Mouse (Mus musculus) embryo, embryonic 10 days (tissue): ENCODE data around the gene Fam222a.

Experiments used
- DNase-seq: peaks from one replicate; pipeline ENCODE4 v3.0.0-alpha.2; 2015; ENCODE audit warnings: low spot score

The Fam222a gene

DNA sequence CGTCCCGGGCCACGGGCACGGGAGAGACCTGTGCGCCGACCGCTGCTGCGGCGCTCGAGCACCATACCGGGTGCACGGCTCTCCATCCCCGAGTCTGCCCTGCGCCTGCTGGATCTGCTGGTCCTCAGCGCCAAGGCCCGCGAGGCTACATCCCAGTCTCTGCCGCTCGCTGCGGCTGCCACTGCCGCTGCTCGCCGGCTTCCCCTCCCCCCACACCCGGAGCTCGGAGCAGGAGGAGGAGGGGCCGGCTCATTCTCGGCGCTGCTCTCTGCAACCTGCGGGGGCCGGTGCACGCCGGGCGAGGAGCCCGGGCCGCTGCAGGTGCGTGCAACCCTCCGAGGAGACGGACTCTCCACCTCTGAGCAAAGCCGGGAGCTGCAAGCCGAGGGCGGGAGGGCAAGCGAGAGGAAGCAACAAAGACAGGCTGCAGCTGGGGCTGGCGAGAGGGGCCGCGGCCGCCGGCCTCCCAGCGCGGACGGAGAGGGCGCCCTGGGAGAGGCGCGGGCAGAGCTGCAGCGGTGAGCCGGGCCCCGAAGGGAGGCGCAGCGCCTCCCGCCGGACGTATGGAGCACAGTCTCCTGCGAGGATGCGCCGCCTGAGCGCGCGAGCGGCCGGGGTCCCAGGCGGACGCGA lies at the start of gene Fam222a:
Fam222a (plus strand) TSS at position 452 of the 633 bp plus-strand sequence.
- DNase-seq: peak; percentile 85

DNA sequence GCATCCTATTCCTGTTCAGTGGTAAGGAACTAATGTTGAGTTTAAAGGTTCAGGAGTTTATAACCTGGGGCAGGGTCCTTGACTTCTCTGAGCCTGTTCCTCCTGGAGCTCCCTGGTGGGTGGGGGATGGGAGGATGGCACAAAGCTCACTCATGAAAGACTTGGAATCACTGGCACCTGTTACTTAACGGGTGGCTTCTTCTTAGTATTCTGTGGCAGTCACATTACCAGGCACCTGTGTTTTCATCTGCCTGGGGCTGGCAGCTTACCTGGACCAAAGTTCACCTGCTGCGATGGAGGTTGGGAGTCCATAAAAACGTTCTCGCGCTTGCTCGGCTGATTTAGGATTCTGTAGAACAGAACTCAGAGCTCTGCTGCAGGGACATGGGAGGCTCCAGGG lies 39.5 kb upstream of the Fam222a start:
- no peak for DNase-seq

DNA sequence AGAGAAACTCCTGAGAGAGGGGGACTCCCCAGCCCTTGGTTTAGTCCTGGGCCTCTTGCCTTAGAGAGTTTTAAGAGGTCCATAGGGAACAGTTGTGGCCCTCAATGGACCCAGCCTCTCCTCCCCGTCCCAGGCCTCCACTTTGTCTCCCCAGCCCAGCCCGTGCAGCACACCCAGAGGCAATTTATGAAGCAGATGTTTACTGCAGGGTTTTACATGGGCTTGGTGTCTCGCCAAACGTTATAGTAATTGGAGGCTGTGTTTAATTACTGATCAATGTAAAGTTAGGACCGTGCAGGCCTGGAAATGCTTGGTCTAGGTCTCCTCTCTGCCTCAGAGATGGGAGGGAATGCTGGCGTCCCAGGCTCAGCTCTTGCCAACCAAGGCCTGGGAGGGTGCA lies 37.5 kb upstream of the Fam222a start:
- DNase-seq: no peak

DNA sequence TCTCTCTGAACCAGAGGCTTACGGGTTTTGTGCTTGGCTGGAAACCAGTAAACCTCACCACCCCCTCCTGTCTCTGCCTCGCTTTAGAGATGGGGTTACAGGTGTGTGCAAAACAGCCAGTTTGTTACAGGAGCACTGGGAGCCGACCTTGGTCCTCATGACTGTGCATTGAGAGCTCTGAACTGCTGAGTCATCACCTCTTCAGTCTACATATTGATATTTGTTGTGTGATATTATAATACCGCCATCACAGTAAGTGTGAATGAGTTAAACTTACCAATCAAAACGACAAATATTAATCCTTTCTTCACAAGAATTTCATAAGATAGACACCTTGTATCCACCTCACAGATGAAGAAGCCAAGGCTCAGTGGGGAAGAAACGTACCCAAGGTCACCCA lies 35.8 kb upstream of the Fam222a start:
- no peak for DNase-seq

DNA sequence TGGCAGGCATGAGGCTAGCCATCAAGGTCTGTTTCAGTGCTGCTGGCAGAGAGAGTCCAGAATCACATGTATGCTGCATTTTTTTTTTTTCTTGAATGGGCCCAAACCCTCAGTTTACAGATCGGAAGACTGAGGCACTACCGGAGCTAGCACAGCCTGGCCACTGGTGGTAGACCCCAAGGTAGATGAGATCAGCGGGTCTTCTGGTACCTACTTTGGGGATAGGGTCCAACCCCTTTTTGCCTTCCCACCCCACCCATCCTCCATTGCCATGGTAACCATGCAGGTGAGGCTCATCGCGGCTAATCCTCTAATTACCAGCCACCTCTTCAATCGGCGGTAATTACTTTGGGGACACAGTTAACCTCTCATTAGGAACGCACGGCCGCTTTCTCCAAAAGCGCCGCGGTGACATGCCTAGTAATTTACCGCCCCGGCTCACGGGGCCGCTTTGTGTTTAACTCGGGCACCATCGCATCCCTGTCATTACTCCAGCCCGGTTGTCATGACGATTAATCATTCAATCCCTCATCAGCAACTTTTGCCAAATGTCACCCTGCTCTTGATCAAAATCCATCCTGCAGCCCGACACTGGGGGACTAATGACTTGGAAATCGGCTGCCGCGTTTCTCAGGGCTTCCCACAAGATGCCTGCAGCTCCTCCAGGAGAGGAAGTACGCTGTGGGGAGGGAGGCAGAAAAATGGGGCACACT lies 30.4 kb upstream of the Fam222a start:
- DNase-seq: peak; percentile 71

DNA sequence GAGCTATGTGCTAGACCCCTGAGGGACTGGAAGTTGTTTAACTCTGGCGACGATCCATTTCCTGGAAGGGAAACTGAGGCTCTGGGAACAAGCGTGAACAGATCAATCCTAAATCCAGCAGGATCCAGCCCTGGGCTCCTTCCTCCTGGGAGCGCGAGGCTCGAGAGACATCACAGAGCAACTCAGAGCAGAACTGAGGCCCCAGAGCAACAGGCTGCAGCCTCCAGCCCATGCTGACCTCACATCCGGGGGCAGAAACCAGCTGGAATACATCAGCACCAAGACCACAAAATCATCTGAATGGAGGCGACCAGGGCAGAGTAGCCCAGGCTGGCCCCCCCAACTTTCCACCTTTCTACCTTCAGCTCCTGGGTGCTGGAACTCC lies 29.8 kb upstream of the Fam222a start:
- DNase-seq: peak; percentile 54

DNA sequence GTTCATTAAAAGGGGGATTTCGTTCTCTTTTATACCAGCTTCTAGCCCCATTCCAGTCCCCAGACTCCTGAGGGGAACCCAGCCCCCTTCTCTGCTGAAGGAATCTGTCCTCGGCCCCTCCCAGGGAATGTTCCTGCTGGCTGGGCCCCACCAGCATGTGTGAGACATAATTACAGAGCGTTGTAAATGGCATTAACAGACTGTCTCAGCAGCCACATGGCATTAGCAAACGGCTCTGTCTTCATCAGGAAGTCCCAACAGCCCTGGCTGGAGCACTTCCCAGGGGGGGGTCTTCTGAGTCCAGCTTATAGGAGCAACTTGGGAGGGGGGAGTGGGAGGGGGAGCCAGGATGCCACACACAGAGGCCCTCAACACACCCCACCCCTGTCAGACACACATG lies 29.1 kb upstream of the Fam222a start:
- DNase-seq: peak; percentile 48

DNA sequence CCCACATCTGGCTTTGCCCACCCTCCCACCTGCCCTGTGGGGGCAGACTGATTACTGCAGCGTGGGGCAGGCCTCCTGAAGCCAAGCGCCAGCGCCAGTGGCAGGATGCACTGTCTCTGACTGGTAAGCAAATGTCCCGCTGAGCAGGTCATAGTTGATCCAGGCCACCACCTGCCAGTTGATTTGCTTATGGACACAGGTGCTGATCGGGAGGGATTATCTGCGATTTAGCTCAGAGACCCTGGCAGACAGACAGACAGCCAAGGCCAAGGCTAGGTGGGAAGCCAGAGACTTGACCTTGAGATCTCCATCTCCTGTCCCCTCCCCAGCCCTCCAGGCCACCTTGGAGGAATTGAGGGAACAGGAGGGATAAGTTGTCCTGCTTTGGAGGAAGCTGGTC lies 28.1 kb upstream of the Fam222a start:
- no peak for DNase-seq

DNA sequence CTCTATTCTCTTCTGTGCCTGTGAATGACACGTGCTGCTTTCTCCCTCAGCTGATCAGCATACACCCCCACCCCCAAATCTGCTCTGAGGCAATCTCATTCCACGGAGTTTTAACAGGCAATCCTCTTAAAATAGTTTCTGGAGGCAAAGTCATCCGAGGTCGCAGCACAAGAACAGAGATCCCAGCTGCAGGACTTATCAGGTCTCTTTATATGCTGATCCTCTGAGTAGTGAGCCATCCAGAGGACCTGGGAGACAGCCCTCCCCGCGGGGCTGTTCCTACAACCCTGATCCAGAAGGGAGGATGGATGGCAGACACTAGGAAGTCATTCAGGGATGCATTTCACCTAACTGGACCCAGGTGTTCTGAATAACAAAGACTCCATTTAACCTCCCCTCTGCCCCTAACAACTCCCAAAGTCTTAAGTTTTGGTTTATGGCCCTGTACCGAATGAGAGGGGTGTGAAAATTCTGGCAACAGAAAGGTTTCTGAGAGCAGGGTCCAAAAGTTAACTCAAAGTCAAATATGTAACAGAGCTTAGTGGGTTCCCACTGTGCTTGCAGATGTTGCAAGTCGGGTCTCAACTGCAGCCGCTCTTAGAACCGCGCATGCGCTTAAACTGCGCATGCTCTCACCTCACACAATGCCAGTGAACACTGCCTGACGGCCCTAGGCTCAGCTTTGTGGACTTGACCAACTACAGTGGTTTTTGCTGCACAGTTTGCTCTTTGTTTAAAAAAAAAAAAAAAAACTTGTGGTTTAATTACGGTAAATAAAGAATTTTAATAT lies 26.0 kb upstream of the Fam222a start:
- DNase-seq: peak; percentile 66

DNA sequence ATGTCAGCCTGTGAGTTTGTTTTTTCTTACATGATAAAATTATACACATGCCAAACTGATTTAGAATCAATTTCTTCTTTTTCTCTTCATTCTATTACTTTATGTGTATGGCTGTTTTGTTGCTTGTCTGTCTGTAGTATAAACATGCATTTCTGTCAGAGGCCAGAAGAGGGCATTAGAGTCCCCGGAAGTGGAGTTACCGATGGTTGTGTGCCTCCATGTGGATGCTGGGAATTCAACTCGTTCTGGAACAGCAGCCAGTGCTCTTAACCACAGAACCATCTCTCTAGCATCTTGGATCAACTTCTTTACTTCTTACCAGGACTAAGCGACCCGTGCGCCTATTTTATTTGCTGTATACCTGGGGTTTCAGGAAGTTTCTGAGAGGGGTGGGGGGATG lies 24.2 kb upstream of the Fam222a start:
- DNase-seq: no peak

DNA sequence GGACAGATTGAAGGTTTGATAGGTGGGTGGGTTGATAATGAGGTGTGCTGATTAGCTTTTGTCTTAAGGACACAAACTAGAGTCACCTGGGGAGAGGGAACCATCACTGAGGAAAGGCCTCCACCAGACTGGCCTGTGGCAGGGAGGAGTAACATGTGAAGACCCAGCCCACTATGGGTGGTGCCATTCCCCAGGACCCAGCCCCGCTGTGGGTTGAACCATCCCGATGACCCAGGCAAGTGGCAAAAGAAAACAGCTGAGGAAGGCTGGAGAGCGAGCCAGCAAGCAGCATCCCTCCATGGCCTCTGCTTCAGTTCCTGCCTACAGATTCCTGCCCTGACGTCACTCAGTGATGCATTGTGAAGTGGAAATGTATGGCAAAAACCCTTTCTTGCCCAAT lies 23.6 kb upstream of the Fam222a start:
- DNase-seq: no peak

DNA sequence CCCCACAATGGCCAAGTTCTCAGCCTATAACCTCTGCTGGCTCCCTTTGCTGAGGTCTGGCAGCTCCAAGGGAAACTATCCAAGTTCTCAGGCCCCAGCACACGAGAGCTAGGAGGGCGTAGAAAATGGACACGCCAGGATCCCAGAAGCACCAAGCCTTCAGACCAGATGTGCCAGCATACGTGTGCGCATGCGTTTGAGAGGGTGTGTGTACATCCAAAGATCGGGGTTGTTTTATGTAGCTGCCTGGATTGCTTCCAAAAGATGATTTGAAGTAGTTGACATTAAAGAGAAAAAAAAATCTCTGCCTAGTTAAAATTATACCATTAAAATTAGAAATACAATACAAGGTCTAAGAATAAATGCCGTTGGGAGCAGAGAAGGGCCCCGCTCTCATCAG lies 22.7 kb upstream of the Fam222a start:
- DNase-seq: no peak

DNA sequence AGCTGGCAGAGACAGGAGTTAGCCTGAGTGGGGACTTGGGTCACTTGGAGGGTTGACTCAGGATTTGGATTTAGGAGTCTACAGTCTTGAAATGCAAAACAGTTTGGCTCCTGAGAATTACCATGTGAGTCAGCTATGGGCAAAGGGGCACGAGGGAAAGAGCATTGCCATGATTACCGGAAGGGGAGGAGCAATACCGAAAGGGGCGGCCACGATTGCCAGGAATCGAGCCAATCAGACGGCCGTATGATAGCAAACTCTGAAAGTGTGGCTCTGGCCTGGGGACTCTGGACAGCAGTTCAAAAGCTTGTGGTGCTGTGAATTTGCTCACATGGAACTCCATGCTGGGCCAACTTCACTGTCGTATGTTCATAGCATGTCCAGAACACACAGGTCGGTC lies 18.8 kb upstream of the Fam222a start:
- DNase-seq: no peak

DNA sequence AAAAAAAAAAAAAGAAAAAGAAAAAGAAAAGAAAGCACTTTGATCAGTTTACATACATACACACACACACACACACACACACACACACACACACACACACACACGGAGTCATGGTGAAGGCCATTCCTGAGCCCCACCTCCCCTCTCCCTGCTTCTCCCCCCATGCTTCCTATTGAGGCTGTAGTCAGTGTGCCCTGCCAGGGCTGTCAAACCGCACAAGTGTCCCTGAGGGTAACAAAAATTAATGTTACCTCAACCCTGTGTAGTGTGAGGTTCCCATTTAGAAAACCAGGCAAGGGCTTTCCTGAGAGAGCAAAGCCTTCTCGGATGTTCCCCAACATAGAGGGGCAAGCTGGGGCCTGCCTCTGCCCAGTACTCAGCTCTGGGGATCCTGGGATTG lies 18.0 kb upstream of the Fam222a start:
- DNase-seq: no peak

DNA sequence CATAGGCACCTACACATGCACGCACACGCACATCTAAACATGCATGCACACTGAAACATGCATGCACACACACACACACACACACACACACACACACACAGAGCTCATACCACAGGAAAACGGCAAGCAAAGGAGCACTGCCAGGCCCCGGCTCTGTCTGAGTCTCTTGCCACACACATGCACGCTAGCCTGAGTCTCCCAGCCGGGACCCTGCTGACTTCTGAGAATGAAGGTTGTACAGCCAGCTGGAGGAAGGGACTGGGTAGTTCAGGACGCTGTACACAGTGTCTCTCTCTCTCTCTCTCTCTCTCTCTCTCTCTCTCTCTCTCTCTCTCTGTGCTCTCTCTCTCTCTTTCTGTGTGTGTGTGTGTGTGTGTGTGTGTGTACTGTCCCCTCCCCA lies 17.4 kb upstream of the Fam222a start:
- no peak for DNase-seq

DNA sequence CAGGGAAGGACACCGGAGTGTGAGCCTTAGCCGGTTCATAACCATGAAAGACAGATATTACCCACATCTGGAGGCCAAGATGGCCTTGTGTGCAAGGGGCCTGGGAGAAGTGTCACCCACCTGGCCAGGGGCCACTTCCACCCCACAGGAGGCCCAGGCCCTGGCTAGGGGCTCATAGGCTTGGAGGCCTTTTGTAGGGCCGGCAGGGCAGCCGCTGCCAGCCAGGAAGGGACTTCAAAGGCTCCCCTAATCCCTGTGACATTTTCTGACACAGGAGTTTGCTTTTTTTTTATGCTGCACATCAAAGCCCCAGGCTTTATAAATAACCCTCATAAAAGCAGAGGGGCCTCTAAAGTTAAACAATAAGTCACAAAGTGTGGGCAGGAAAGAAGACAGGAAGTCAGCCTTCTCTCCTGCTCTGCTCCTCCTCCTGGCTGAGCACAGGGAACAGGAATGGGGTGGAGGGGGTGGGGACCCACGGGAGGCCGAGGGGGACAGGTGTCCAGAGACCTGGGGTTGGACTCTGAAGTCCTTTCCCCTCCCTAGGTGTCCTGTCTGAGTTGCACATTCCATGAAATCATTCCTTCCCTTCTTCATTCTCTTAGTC lies 16.8 kb upstream of the Fam222a start:
- DNase-seq: peak; percentile 35

DNA sequence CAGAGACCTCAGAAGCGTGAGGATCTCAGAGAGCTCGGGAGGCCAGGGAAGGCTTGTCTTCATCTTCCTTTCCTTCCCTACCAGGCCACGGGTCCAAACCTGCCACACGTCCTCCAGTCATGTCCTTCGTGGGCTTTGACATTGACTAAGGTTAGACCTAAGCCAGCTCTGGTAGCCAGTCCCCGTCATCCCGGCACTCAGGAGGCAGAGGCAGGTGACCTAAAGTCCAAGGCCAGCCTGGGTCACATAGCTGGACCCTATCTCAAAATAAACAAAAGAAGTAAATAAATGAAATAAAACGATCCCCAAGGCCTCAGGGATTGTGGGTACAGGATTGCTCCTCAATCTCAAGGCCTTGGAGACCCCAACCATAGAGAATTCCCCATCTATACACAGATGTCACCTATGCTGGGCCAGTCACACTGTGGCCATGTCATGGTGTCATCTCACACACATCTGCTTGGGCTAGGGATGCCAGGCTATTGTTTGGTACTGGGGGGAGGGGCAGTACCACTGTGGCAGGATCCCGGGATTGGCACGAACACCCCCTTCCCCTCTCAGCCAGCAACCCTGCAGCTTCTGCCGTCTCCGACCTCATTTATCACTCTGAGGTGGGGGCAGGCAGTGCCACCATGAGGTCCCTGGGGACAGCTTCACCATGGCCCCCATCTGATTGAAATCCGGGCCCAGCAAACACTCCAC lies 15.2 kb upstream of the Fam222a start:
- no peak for DNase-seq

DNA sequence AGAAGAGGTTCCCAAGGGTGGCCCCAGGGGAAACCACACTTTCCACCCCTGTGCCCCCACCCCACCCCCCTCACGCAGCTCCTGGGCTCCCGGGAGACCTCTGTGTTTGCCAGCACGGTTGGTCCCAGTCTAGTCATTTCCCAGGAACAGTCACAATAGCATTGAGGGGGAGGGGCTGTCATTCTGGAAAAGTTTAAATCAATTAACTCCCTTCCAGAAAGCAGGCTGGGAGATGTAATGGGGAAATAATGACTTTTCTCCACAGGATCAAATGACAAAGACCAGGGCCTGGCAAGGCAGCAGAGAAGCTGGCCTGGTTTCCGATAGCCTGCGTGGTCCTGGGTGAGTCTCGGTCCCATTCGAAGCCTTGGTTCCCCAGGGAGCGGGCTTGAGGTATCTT lies 14.1 kb upstream of the Fam222a start:
- peak; percentile 38 for DNase-seq

DNA sequence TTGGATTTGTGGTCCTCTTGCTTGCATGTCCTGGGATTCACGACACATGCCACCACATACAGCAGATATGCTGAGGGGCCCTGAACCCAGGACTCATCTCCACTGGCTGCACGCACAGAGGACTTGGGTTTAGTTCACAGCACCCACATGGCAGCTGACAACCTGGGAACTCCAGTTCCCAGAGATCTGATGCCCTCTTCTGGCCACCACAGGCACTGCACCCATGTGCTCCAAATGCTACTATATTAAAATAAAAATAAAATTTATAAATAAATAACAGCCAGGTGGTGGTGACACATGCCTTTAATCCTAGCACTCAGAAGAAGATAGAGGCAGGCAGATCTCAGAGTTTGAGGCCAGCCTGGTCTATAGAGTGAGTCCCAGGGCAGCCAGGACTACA lies 12.4 kb upstream of the Fam222a start:
- DNase-seq: no peak

DNA sequence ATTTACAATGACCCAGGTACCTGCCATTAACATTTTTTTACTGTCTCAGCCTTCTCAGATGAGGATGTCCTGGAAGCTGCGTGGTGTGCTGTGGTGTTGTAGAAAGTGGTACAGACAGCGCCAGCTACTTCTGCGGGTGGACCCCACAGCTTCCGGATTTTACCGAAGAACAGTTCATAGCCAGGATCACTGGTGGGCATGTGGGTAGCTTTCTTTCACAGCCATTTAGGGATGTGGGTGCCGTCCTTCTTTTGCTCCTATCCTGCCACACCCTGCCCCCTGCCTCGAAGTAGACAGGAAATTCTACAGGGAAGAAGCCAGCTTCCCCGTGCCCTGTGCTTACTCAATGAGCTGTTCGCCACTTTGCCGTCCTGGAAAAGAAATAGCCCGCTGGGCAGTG lies 11.7 kb upstream of the Fam222a start:
- no peak for DNase-seq

DNA sequence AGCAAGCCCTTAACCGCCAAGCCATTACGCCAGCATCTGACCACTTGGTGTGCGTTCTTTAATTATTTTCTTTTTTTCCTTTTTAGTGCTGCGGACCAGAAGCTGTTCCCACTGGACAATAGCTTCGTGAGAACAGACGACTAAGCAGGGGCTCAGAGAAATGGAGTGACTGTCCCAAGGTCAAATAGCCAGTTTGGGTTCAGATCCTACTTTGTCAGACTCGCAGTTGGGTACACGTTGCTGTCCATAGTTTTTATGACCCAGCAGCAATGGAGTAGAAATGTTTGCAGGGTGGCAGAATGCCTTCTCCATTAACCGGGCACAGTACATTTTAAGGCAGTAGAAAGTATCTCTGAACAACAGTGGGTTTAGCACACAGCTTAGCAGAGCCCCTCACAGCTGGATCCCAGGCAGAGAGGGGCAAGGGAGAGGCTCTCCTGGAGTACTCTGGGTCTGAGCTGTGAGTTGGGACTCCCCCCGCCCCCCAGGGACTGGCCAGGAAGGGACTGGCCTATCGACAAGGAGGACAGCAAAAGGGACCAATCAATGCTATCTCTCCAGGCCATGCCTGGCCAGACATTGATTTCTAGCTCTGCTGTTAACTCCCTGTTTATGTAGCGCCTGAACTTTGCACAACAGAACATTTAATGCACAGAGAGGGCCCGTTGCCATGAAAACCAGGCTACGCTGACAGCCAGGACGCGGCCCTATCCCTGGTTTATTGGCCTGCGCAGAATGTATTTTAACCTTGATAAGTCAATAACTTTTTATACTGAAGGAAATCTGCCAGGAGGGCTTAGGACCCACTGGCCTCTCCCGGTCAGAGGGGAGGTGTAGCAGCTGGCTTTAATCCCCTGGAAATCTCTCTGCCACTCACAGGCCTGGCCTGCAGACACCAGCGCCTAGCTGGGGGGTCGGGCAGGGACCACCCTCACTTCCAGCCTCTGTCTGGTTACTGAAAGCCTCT lies 9.8 kb upstream of the Fam222a start:
- peak; percentile 36 for DNase-seq
